Mouse (Mus musculus): ENCODE data around the gene Pnpla1. TPM values are rescaled to one million over a fixed set of nuclear protein-coding genes. Genes with fewer than 3 reads are reported as not detected.

The Pnpla1 gene
- total and polyA plus RNA-seq, 3 experiments: not detected

- Histone ChIP-seq H3K4me2 (ENCODE audit: insufficient read depth, low read depth, poor library complexity, severe bottlenecking) (no peak overlapping the region), H3K4me1 (ENCODE audit: control insufficient read depth in 1 of 2, insufficient read depth in 2 of 2) (peaks cover 0 to 15% of the 10 kb centered on the region in 2 experiments; a peak in 2 of 4 replicates), H3K27me3 (replicated peaks) (no peaks in the 10 kb centered on the region), H3K36me3 (replicated peaks in 1 of 2; ENCODE audit: control insufficient read depth in 1 of 2, insufficient read depth in 1 of 2, low read length in 1 of 2) (peaks cover 16 to 76% of the 10 kb centered on the region in 2 experiments), H3K9ac (ENCODE audit: insufficient read depth, low read depth) (no peak overlapping the region), H3K27ac (ENCODE audit: insufficient read depth, low read depth) (no peak overlapping the region), H3K9me3 (replicated peaks; ENCODE audit: low read length) (no peaks in the 10 kb centered on the region), H3K4me3 (replicated peaks in 1 of 3; ENCODE audit: low read depth in 2 of 3, low read length in 2 of 3, poor library complexity in 1 of 3) (no peak overlapping the region), H3K79me2 (replicated peaks; ENCODE audit: control insufficient read depth, extremely low read depth, insufficient read depth, poor library complexity, severe bottlenecking) (no peaks in the 10 kb centered on the region)
- no peak for DNase-seq (ENCODE audit: extremely low read depth)
- dilution Hi-C loops (cut with MboI; ENCODE audit: extremely low pct_ligation_motif_present, extremely low pct_unique_long_range_greater_than_20kb, low sequenced_read_pairs) (no loop called here), in situ Hi-C loops (cut with MboI; ENCODE audit: low pct_ligation_motif_present, low pct_unique_long_range_greater_than_20kb, low sequenced_read_pairs) (no loop called here)
- TF ChIP-seq ZNF384 (IDR thresholded peaks at IDR 0.05; ENCODE audit: low read depth, low read length): no peak
- TF ChIP-seq SMC3 (IDR thresholded peaks at IDR 0.05; ENCODE audit: low read depth, low read length): no peak
- no peak for TF ChIP-seq RCOR1 (conservative IDR thresholded peaks at IDR 0.05; ENCODE audit: low read depth, low read length)
- no peak for TF ChIP-seq TBP (conservative IDR thresholded peaks at IDR 0.05; ENCODE audit: low read depth, low read length)
- no peak for TF ChIP-seq ELF1 (IDR thresholded peaks at IDR 0.05; ENCODE audit: low read depth, low read length)
- TF ChIP-seq POLR2A (IDR thresholded peaks at IDR 0.05; ENCODE audit: low read depth, low read length): no peak
- no peak for TF ChIP-seq EP300 (IDR thresholded peaks at IDR 0.05; ENCODE audit: low read length)
- no peak for TF ChIP-seq NRF1 (IDR thresholded peaks at IDR 0.05; ENCODE audit: low read depth, low read length)
- no peak for TF ChIP-seq BHLHE40 (IDR thresholded peaks at IDR 0.05; ENCODE audit: low read depth, low read length)
- no peak for TF ChIP-seq MXI1 (IDR thresholded peaks at IDR 0.05; ENCODE audit: low read depth, low read length)
- no peak for TF ChIP-seq E2F4 (IDR thresholded peaks at IDR 0.05; ENCODE audit: insufficient replicate concordance, low read depth, low read length)
- no peak for TF ChIP-seq USF2 (conservative IDR thresholded peaks at IDR 0.05; ENCODE audit: low read depth, low read length)
Measured at GRCm38 (mm10) chr17:28832875-28833274, 25.3 kb upstream of the Pnpla1 start.

DNA sequence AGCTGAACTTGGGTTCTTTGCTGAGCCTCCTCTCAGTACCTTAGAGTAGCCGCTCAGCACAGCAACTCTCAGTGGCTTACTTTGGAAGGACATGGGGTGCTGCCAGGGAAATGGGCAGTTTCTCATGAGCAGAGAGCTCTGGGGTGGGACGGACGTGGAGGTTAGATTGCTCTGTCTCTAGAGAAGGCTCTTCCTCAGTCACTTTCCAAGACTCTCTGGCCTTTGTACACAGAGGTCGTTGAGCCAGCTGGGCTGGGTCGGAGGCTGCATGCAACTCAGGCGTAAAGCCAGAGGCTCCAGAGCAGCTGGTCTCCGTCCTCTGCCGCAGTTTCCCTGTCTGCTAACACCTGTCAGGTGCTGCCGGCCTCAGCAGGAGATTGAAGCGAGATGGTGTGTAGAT lies 23.5 kb upstream of the Pnpla1 start:
- Histone ChIP-seq H3K27me3 (replicated peaks) (no peaks in the 10 kb centered on the region), H3K9ac (ENCODE audit: insufficient read depth, low read depth) (no peak overlapping the region), H3K4me3 (replicated peaks in 1 of 3; ENCODE audit: low read depth in 2 of 3, low read length in 2 of 3, poor library complexity in 1 of 3) (no peak overlapping the region), H3K9me3 (replicated peaks; ENCODE audit: low read length) (no peaks in the 10 kb centered on the region), H3K27ac (ENCODE audit: insufficient read depth, low read depth) (no peak overlapping the region), H3K36me3 (replicated peaks in 1 of 2; ENCODE audit: control insufficient read depth in 1 of 2, insufficient read depth in 1 of 2, low read length in 1 of 2) (peaks cover 8 to 73% of the 10 kb centered on the region in 2 experiments), H3K79me2 (replicated peaks; ENCODE audit: control insufficient read depth, extremely low read depth, insufficient read depth, poor library complexity, severe bottlenecking) (no peaks in the 10 kb centered on the region), H3K4me2 (ENCODE audit: insufficient read depth, low read depth, poor library complexity, severe bottlenecking) (no peak overlapping the region), H3K4me1 (ENCODE audit: control insufficient read depth in 1 of 2, insufficient read depth in 2 of 2) (peaks cover 0 to 7% of the 10 kb centered on the region in 2 experiments; a peak in 1 of 4 replicates)
- DNase-seq (ENCODE audit: extremely low read depth): no peak
- dilution Hi-C loops (cut with MboI; ENCODE audit: extremely low pct_ligation_motif_present, extremely low pct_unique_long_range_greater_than_20kb, low sequenced_read_pairs) (no loop called here), in situ Hi-C loops (cut with MboI; ENCODE audit: low pct_ligation_motif_present, low pct_unique_long_range_greater_than_20kb, low sequenced_read_pairs) (no loop called here)
- TF ChIP-seq PAX5 (IDR thresholded peaks at IDR 0.05; ENCODE audit: low read length): no peak
- TF ChIP-seq CHD1 (IDR thresholded peaks at IDR 0.05; ENCODE audit: low read depth, low read length): no peak

- Histone ChIP-seq H3K27me3 (replicated peaks) (no peaks in the 10 kb centered on the region), H3K4me2 (ENCODE audit: insufficient read depth, low read depth, poor library complexity, severe bottlenecking) (no peak overlapping the region), H3K79me2 (replicated peaks; ENCODE audit: control insufficient read depth, extremely low read depth, insufficient read depth, poor library complexity, severe bottlenecking) (no peaks in the 10 kb centered on the region), H3K27ac (ENCODE audit: insufficient read depth, low read depth) (no peak overlapping the region), H3K36me3 (replicated peaks in 1 of 2; ENCODE audit: control insufficient read depth in 1 of 2, insufficient read depth in 1 of 2, low read length in 1 of 2) (peaks cover 5 to 50% of the 10 kb centered on the region in 2 experiments), H3K9ac (ENCODE audit: insufficient read depth, low read depth) (no peak overlapping the region), H3K9me3 (replicated peaks; ENCODE audit: low read length) (no peaks in the 10 kb centered on the region), H3K4me1 (ENCODE audit: control insufficient read depth in 1 of 2, insufficient read depth in 2 of 2) (peaks cover 0 to 4% of the 10 kb centered on the region in 2 experiments; a peak in 1 of 4 replicates), H3K4me3 (replicated peaks in 1 of 3; ENCODE audit: low read depth in 2 of 3, low read length in 2 of 3, poor library complexity in 1 of 3) (no peak overlapping the region)
- dilution Hi-C loops (cut with MboI; ENCODE audit: extremely low pct_ligation_motif_present, extremely low pct_unique_long_range_greater_than_20kb, low sequenced_read_pairs): no loop called here
- no peak for DNase-seq (ENCODE audit: extremely low read depth)
- in situ Hi-C loops (cut with MboI; ENCODE audit: low pct_ligation_motif_present, low pct_unique_long_range_greater_than_20kb, low sequenced_read_pairs): no loop called here
- TF ChIP-seq ZNF384 (IDR thresholded peaks at IDR 0.05; ENCODE audit: low read depth, low read length) (no peak), KAT2A (IDR thresholded peaks at IDR 0.05; ENCODE audit: insufficient replicate concordance, low read length) (no peak), NRF1 (IDR thresholded peaks at IDR 0.05; ENCODE audit: low read depth, low read length) (no peak), RCOR1 (conservative IDR thresholded peaks at IDR 0.05; ENCODE audit: low read depth, low read length) (no peak), MXI1 (IDR thresholded peaks at IDR 0.05; ENCODE audit: low read depth, low read length) (no peak), POLR2AphosphoS2 (IDR thresholded peaks at IDR 0.05; ENCODE audit: low read depth, low read length) (no peak), TCF12 (IDR thresholded peaks at IDR 0.05; ENCODE audit: low read depth, low read length) (no peak), POLR2A (IDR thresholded peaks at IDR 0.05; ENCODE audit: low read depth, low read length) (no peak), E2F4 (IDR thresholded peaks at IDR 0.05; ENCODE audit: insufficient replicate concordance, low read depth, low read length) (no peak), BHLHE40 (IDR thresholded peaks at IDR 0.05; ENCODE audit: low read depth, low read length) (no peak), JUN (IDR thresholded peaks at IDR 0.05; ENCODE audit: insufficient read depth, low read depth, low read length) (no peak)
Measured at GRCm38 (mm10) chr17:28837840-28838239, 20.4 kb upstream of the Pnpla1 start.

Measured in CH12.LX (cell line).